Mouse (Mus musculus): ENCODE measurements around the gene Fmn2. TPM values are rescaled to one million over a fixed set of nuclear protein-coding genes. Genes with fewer than 3 reads are reported as not detected.

Gene Fmn2
- polyA plus RNA-seq, 1 experiment = 0.72 TPM

- H3K27ac ChIP-seq (ENCODE audit: insufficient read depth, low read length) = peak overlapping the region; percentile 99
- no peak overlapping the region for H3K4me3 ChIP-seq (ENCODE audit: insufficient read depth, low read length)
- TF ChIP-seq CTCF (IDR thresholded peaks at IDR 0.05; ENCODE audit: borderline replicate concordance, insufficient read depth, low read length) = no peak
- no peak for TF ChIP-seq POLR2A (IDR thresholded peaks at IDR 0.05; ENCODE audit: low read depth, low read length)
- 0 out of 2 replicates have a peak, but pooled peaks cover 2% of the 10 kb centered on the region for H3K4me1 ChIP-seq (ENCODE audit: control insufficient read depth, insufficient read depth, low read length)
These were observed 141.9 kb downstream of the Fmn2 start for GRCm38 (mm10) chr1:174643431-174644010.

- peaks cover 6% of the 10 kb centered on the region for H3K4me1 ChIP-seq (ENCODE audit: control insufficient read depth, insufficient read depth, low read length)
- no peak overlapping the region for H3K4me3 ChIP-seq (ENCODE audit: insufficient read depth, low read length)
- H3K27ac ChIP-seq (ENCODE audit: insufficient read depth, low read length) = peak overlapping the region; percentile 86
- TF ChIP-seq POLR2A (IDR thresholded peaks at IDR 0.05; ENCODE audit: low read depth, low read length) = no peak
- TF ChIP-seq CTCF (IDR thresholded peaks at IDR 0.05; ENCODE audit: borderline replicate concordance, insufficient read depth, low read length) = no peak
These were observed 147.8 kb downstream of the Fmn2 start for GRCm38 (mm10) chr1:174649421-174649826.

- Histone ChIP-seq H3K4me3 (ENCODE audit: insufficient read depth, low read length) (no peak overlapping the region), H3K27ac (ENCODE audit: insufficient read depth, low read length) (peak overlapping the region; percentile 92), H3K4me1 (ENCODE audit: control insufficient read depth, insufficient read depth, low read length) (peaks cover 9% of the 10 kb centered on the region)
- TF ChIP-seq CTCF (IDR thresholded peaks at IDR 0.05; ENCODE audit: borderline replicate concordance, insufficient read depth, low read length) = no peak
- no peak for TF ChIP-seq POLR2A (IDR thresholded peaks at IDR 0.05; ENCODE audit: low read depth, low read length)
These were observed 152.9 kb downstream of the Fmn2 start for GRCm38 (mm10) chr1:174654565-174654964.

GRCm38 (mm10) chr1:174655354-174655753 lies 153.7 kb downstream of the Fmn2 start:
- Histone ChIP-seq H3K4me3 (ENCODE audit: insufficient read depth, low read length) (no peak overlapping the region), H3K4me1 (ENCODE audit: control insufficient read depth, insufficient read depth, low read length) (peaks cover 9% of the 10 kb centered on the region), H3K27ac (ENCODE audit: insufficient read depth, low read length) (peak overlapping the region; percentile 89)
- TF ChIP-seq CTCF (IDR thresholded peaks at IDR 0.05; ENCODE audit: borderline replicate concordance, insufficient read depth, low read length) = no peak

GRCm38 (mm10) chr1:174656554-174656953 lies 154.9 kb downstream of the Fmn2 start:
- TF ChIP-seq POLR2A (IDR thresholded peaks at IDR 0.05; ENCODE audit: low read depth, low read length) (no peak), CTCF (IDR thresholded peaks at IDR 0.05; ENCODE audit: borderline replicate concordance, insufficient read depth, low read length) (no peak)
- H3K4me1 ChIP-seq (ENCODE audit: control insufficient read depth, insufficient read depth, low read length) = peaks cover 9% of the 10 kb centered on the region
- H3K27ac ChIP-seq (ENCODE audit: insufficient read depth, low read length) = no peak overlapping the region
- H3K4me3 ChIP-seq (ENCODE audit: insufficient read depth, low read length) = no peak overlapping the region

GRCm38 (mm10) chr1:174659459-174660223 lies 158.0 kb downstream of the Fmn2 start:
- Histone ChIP-seq H3K4me1 (ENCODE audit: control insufficient read depth, insufficient read depth, low read length) (peaks cover 2% of the 10 kb centered on the region; the same call in 1 of the 2 replicates), H3K27ac (ENCODE audit: insufficient read depth, low read length) (peak overlapping the region; percentile 57), H3K4me3 (ENCODE audit: insufficient read depth, low read length) (no peak overlapping the region)
- TF ChIP-seq CTCF (IDR thresholded peaks at IDR 0.05; ENCODE audit: borderline replicate concordance, insufficient read depth, low read length) = no peak
- no peak for TF ChIP-seq POLR2A (IDR thresholded peaks at IDR 0.05; ENCODE audit: low read depth, low read length)

- no peaks in the 10 kb centered on the region for H3K4me1 ChIP-seq (ENCODE audit: control insufficient read depth, insufficient read depth, low read length)
- no peak overlapping the region for H3K27ac ChIP-seq (ENCODE audit: insufficient read depth, low read length)
- TF ChIP-seq CTCF (IDR thresholded peaks at IDR 0.05; ENCODE audit: borderline replicate concordance, insufficient read depth, low read length) (no peak), POLR2A (IDR thresholded peaks at IDR 0.05; ENCODE audit: low read depth, low read length) (no peak)
- H3K4me3 ChIP-seq (ENCODE audit: insufficient read depth, low read length) = no peak overlapping the region
These were observed 163.5 kb downstream of the Fmn2 start for GRCm38 (mm10) chr1:174665116-174665515.

- H3K4me1 ChIP-seq (ENCODE audit: control insufficient read depth, insufficient read depth, low read length) = no peaks in the 10 kb centered on the region
- no peak overlapping the region for H3K27ac ChIP-seq (ENCODE audit: insufficient read depth, low read length)
- no peak overlapping the region for H3K4me3 ChIP-seq (ENCODE audit: insufficient read depth, low read length)
- TF ChIP-seq POLR2A (IDR thresholded peaks at IDR 0.05; ENCODE audit: low read depth, low read length) (no peak), CTCF (IDR thresholded peaks at IDR 0.05; ENCODE audit: borderline replicate concordance, insufficient read depth, low read length) (no peak)
These were observed 167.5 kb downstream of the Fmn2 start for GRCm38 (mm10) chr1:174669132-174669531.

- no peak for TF ChIP-seq POLR2A (IDR thresholded peaks at IDR 0.05; ENCODE audit: low read depth, low read length)
- TF ChIP-seq CTCF (IDR thresholded peaks at IDR 0.05; ENCODE audit: borderline replicate concordance, insufficient read depth, low read length) = no peak
- no peak overlapping the region for H3K4me3 ChIP-seq (ENCODE audit: insufficient read depth, low read length)
- no peaks in the 10 kb centered on the region for H3K4me1 ChIP-seq (ENCODE audit: control insufficient read depth, insufficient read depth, low read length)
- H3K27ac ChIP-seq (ENCODE audit: insufficient read depth, low read length) = peak overlapping the region; percentile 3; the same call in 1 of the 2 replicates
These were observed 169.2 kb downstream of the Fmn2 start for GRCm38 (mm10) chr1:174670846-174671245.

GRCm38 (mm10) chr1:174674586-174674985 lies 173.0 kb downstream of the Fmn2 start:
- peaks cover 10% of the 10 kb centered on the region; the same call in 1 of the 2 replicates for H3K4me1 ChIP-seq (ENCODE audit: control insufficient read depth, insufficient read depth, low read length)
- TF ChIP-seq POLR2A (IDR thresholded peaks at IDR 0.05; ENCODE audit: low read depth, low read length) = no peak
- TF ChIP-seq CTCF (IDR thresholded peaks at IDR 0.05; ENCODE audit: borderline replicate concordance, insufficient read depth, low read length) = no peak
- H3K4me3 ChIP-seq (ENCODE audit: insufficient read depth, low read length) = no peak overlapping the region
- H3K27ac ChIP-seq (ENCODE audit: insufficient read depth, low read length) = no peak overlapping the region
